15 mouse cellular contexts compared by ENCODE assay signal in the genomic region with DNA sequence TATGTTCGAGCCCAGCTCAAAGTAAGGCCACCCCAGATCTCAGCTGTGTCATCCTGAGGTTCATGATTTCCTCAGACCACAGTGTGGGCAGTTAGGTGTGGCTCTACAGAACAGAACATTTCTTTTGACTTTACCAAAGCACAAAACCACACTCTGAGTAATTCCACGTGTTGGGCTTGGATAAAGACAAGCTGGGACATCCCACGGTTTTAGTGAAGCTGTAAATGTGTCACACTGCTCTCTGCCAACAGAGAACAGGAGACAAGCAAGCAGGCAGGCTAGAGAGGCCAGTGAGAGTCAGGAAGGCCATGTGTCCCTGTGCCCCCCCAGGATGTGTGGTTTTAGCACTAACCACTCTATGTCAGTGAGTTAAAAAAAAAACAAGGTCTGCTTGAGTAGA. TPM values are rescaled to one million over a fixed set of nuclear protein-coding genes. Genes with fewer than 3 reads are reported as not detected.
DNase-seq lines count a peak whose midpoint lies in the region; ATAC-seq and TF ChIP-seq lines count a peak whose summit lies in the region.
"Had no signal": no experiment of that assay in that cellular context is flagged by ENCODE, and none has a peak within 500 bp of the region (broad histone marks: within the 10 kb centered on the region; RNA-seq: fewer than 3 reads in every experiment).

No protein-coding gene starts in this region.

- no peaks in the 10 kb centered on the region for H3K4me1 ChIP-seq in kidney, embryonic 15.5 days
- H3K4me1 ChIP-seq in hindbrain, postnatal 0 days (ENCODE audit: insufficient read depth, low read length), result no peaks in the 10 kb centered on the region
- H3K4me1 ChIP-seq: forebrain, embryonic 15.5 days; midbrain, embryonic 15.5 days; neural tube, embryonic 12.5 days had no signal

- H3K27me3 ChIP-seq in kidney, embryonic 15.5 days, result no peaks in the 10 kb centered on the region
- no peaks in the 10 kb centered on the region for H3K27me3 ChIP-seq in hindbrain, postnatal 0 days (ENCODE audit: insufficient read depth, low read length)
- H3K27me3 ChIP-seq: forebrain, embryonic 15.5 days; heart, embryonic 15.5 days; liver, embryonic 13.5 days; midbrain, embryonic 15.5 days; neural tube, embryonic 12.5 days had no signal

- ATAC-seq in hematopoietic stem cell, adult 5-6 weeks (replicated peaks in 1 of 2; ENCODE audit: insufficient read depth in 1 of 2, low FRiP score in 2 of 2, low TSS enrichment in 1 of 2, low read depth in 1 of 2, poor library complexity in 2 of 2, severe bottlenecking in 2 of 2), result peak; percentile 27 to 32; a peak in 1 of 4 replicates
- no peak for ATAC-seq in kidney, embryonic 15.5 days (replicated peaks; ENCODE audit: low FRiP score)
- ATAC-seq in hindbrain, postnatal 0 days, result no peak
- ATAC-seq: forebrain, embryonic 15.5 days; midbrain, embryonic 15.5 days had no signal

- TF ChIP-seq CTCF in hindbrain, postnatal 0 days (IDR thresholded peaks at IDR 0.05; ENCODE audit: low read depth), result no peak

- 32% methylated on average over 3 of the region's 3 CpGs for WGBS in kidney, embryonic 15.5 days
- 71% methylated on average over 3 of the region's 3 CpGs for WGBS in hindbrain, postnatal 0 days

- H3K4me2 ChIP-seq in kidney, embryonic 15.5 days, result no peak overlapping the region
- no peak overlapping the region for H3K4me2 ChIP-seq in hindbrain, postnatal 0 days (ENCODE audit: low read depth, low read length)
- H3K4me2 ChIP-seq: forebrain, embryonic 15.5 days; heart, embryonic 15.5 days; liver, embryonic 13.5 days; midbrain, embryonic 15.5 days; neural tube, embryonic 12.5 days had no signal

- no peak overlapping the region for H3K9ac ChIP-seq in kidney, embryonic 15.5 days
- no peak overlapping the region for H3K9ac ChIP-seq in hindbrain, postnatal 0 days (replicated peaks; ENCODE audit: low read length)
- H3K9ac ChIP-seq: forebrain, embryonic 15.5 days; heart, embryonic 15.5 days; liver, embryonic 13.5 days; midbrain, embryonic 15.5 days; neural tube, embryonic 12.5 days had no signal

- H3K36me3 ChIP-seq in kidney, embryonic 15.5 days, result no peaks in the 10 kb centered on the region
- no peaks in the 10 kb centered on the region for H3K36me3 ChIP-seq in hindbrain, postnatal 0 days (ENCODE audit: insufficient read depth, low read length)
- H3K36me3 ChIP-seq: forebrain, embryonic 15.5 days; heart, embryonic 15.5 days; liver, embryonic 13.5 days; midbrain, embryonic 15.5 days; neural tube, embryonic 12.5 days had no signal

- no peak overlapping the region for H3K27ac ChIP-seq in kidney, embryonic 15.5 days
- H3K27ac ChIP-seq in hindbrain, postnatal 0 days, result no peak overlapping the region
- H3K27ac ChIP-seq: forebrain, embryonic 15.5 days; gastrocnemius, adult 2 months; heart, embryonic 15.5 days; liver, embryonic 13.5 days; midbrain, embryonic 15.5 days; neural tube, embryonic 12.5 days had no signal

- no peak overlapping the region for H3K4me3 ChIP-seq in kidney, embryonic 15.5 days (replicated peaks)
- H3K4me3 ChIP-seq in hindbrain, postnatal 0 days (ENCODE audit: low read length), result no peak overlapping the region
- H3K4me3 ChIP-seq: forebrain, embryonic 15.5 days; gastrocnemius, adult 2 months; heart, embryonic 15.5 days; liver, embryonic 13.5 days; midbrain, embryonic 15.5 days; neural tube, embryonic 12.5 days had no signal

- H3K9me3 ChIP-seq in kidney, embryonic 15.5 days (replicated peaks), result no peaks in the 10 kb centered on the region
- H3K9me3 ChIP-seq in hindbrain, postnatal 0 days (ENCODE audit: low read length), result no peaks in the 10 kb centered on the region
- H3K9me3 ChIP-seq: forebrain, embryonic 15.5 days; heart, embryonic 15.5 days; liver, embryonic 13.5 days; midbrain, embryonic 15.5 days; neural tube, embryonic 12.5 days had no signal

- peak; percentile 5 for DNase-seq in right cerebral cortex, adult 18-20 months
- DNase-seq in right cerebral cortex, adult 2 months (ENCODE audit: low spot score in 2 of 2), result no peak
- DNase-seq in T-cell, adult 2 months (ENCODE audit: low spot score), result peak; percentile 23
- no peak for DNase-seq in kidney, postnatal 10 days
- DNase-seq in hindbrain, postnatal 0 days (ENCODE audit: low spot score), result no peak
- DNase-seq: adrenal gland, postnatal 25 days; cerebellum, adult 9-11 months; gastrocnemius, adult 2 months; liver, embryonic 13.5 days had no signal

RNA-seq across cellular contexts. Expression of gene Rubcnl, which starts 19.3 kb away (rescaled TPM):
- 5.2 and 7.2 TPM in 2 replicates for total RNA-seq in hematopoietic stem cell, adult 5-6 weeks (2017)
- 0.39 and 0.73 TPM in 2 replicates for polyA plus RNA-seq in kidney, embryonic 15.5 days (2015; fragmentation: Nextera tagmentation; extraction: Ambion mirVana)
- total RNA-seq in hindbrain, postnatal 0 days (2014; rRNA removed), result 0.26 and 0.79 TPM in 2 replicates
- 0.16 and 0.25 TPM in 2 replicates for polyA plus RNA-seq in hindbrain, postnatal 0 days (2015; fragmentation: Nextera tagmentation; extraction: Ambion mirVana)

RNA-seq across cellular contexts. Expression of gene Lrch1, which starts 48.9 kb away (rescaled TPM):
- total RNA-seq in hematopoietic stem cell, adult 5-6 weeks (2017), result 21.4 and 23.4 TPM in 2 replicates
- polyA plus RNA-seq in kidney, embryonic 15.5 days (2015; fragmentation: Nextera tagmentation; extraction: Ambion mirVana), result 20.1 and 20.8 TPM in 2 replicates
- total RNA-seq in hindbrain, postnatal 0 days (2014; rRNA removed), result 12.7 and 22.3 TPM in 2 replicates
- polyA plus RNA-seq in hindbrain, postnatal 0 days (2015; fragmentation: Nextera tagmentation; extraction: Ambion mirVana), result 16.5 and 17.3 TPM in 2 replicates

Comparison
In these comparisons a context has a peak if more than half of its experiments do, and no peak if none do; other contexts are left out.
1. DNase-seq: peak in right cerebral cortex, adult 18-20 months (single experiment) and T-cell, adult 2 months (single experiment); none in right cerebral cortex, adult 2 months (0 of 2), kidney, postnatal 10 days (single experiment) and hindbrain, postnatal 0 days (single experiment).
2. ATAC-seq: peak in hematopoietic stem cell, adult 5-6 weeks (2 of 2); none in kidney, embryonic 15.5 days (single experiment) and hindbrain, postnatal 0 days (single experiment).